Mouse (Mus musculus) right cerebral cortex, postnatal 10 days (tissue): Measurements from ENCODE around the gene Tuba1b.
"Not testable (repeated sequence)": the region's sequence is repeated elsewhere in the genome, so short reads cannot be mapped to it uniquely, and the experiment has no call there.

ENCODE experiments used
- DNase-seq, 2 experiments: peaks; one replicate each; pipeline ENCODE4 v3.0.0; 2021; ENCODE audit warnings: low spot score in 2 of 2

Gene Tuba1b

GRCm38 (mm10) chr15:98954425-98955253 lies 20.3 kb upstream of the Tuba1b start:
- peak; percentile 78 to 85 for DNase-seq

- peak; percentile 98 to 99 for DNase-seq
Measured at GRCm38 (mm10) chr15:98953401-98954356, 19.3 kb upstream of the Tuba1b start, which contains the start of the genes Gm49450 and Tuba1a. Gene Gm49450 (minus strand): TSS chr15:98953551. Gene Tuba1a (minus strand): TSS chr15:98953703.

GRCm38 (mm10) chr15:98952751-98953400 lies 18.5 kb upstream of the Tuba1b start:
- DNase-seq: peak; percentile 76 to 79

GRCm38 (mm10) chr15:98952063-98952455 lies 17.7 kb upstream of the Tuba1b start:
- no peak for DNase-seq

GRCm38 (mm10) chr15:98951122-98952062 lies 17.0 kb upstream of the Tuba1b start:
- not testable (repeated sequence) for DNase-seq

GRCm38 (mm10) chr15:98949607-98949892 lies 15.2 kb upstream of the Tuba1b start:
- no peak for DNase-seq

GRCm38 (mm10) chr15:98948857-98949606 lies 14.7 kb upstream of the Tuba1b start:
- no peak for DNase-seq

- DNase-seq: no peak
Measured at GRCm38 (mm10) chr15:98948382-98948781, 14.0 kb upstream of the Tuba1b start.

- DNase-seq: no peak
Measured at GRCm38 (mm10) chr15:98947884-98948283, 13.5 kb upstream of the Tuba1b start.

- DNase-seq: no peak
Measured at GRCm38 (mm10) chr15:98943133-98943532, 8.8 kb upstream of the Tuba1b start.

- DNase-seq: no peak
Measured at GRCm38 (mm10) chr15:98942081-98942480, 7.7 kb upstream of the Tuba1b start.

- DNase-seq: no peak
Measured at GRCm38 (mm10) chr15:98941539-98941938, 7.2 kb upstream of the Tuba1b start.

- DNase-seq: no peak
Measured at GRCm38 (mm10) chr15:98940816-98941215, 6.5 kb upstream of the Tuba1b start.

- peak; percentile 97 to 98 for DNase-seq
Measured at GRCm38 (mm10) chr15:98933833-98934216, 540 bp downstream of the Tuba1b start.

- DNase-seq: not testable (repeated sequence)
Measured at GRCm38 (mm10) chr15:98933004-98933671, 1.2 kb downstream of the Tuba1b start.

- DNase-seq: no peak
Measured at GRCm38 (mm10) chr15:98930998-98931397, 3.4 kb downstream of the Tuba1b start.

- DNase-seq: no peak
Measured at GRCm38 (mm10) chr15:98930017-98930734, 4.2 kb downstream of the Tuba1b start.

GRCm38 (mm10) chr15:98928598-98929240 lies 5.6 kb downstream of the Tuba1b start:
- peak; percentile 82 for DNase-seq
